Mouse (Mus musculus) gastrocnemius, adult 8-10 months (tissue): ENCODE data around the gene Hnrnph3. TPM values are rescaled to one million over a fixed set of nuclear protein-coding genes. Genes with fewer than 3 reads are reported as not detected.

ENCODE experiments used
- DNase-seq, 2 experiments: peaks; one replicate each; pipeline ENCODE4 v3.0.0; 2022; ENCODE audit warnings: low spot score in 2 of 2
- total RNA-seq, 4 experiments: library from RNA; stranded (reverse); gene quantifications; 2 replicates each; pipeline ENCODE4 v1.2.4; 2022

The Hnrnph3 gene
- total RNA-seq, 4 experiments from 2014 or later: 14.6 to 19.3 (median 17.8) TPM

DNA sequence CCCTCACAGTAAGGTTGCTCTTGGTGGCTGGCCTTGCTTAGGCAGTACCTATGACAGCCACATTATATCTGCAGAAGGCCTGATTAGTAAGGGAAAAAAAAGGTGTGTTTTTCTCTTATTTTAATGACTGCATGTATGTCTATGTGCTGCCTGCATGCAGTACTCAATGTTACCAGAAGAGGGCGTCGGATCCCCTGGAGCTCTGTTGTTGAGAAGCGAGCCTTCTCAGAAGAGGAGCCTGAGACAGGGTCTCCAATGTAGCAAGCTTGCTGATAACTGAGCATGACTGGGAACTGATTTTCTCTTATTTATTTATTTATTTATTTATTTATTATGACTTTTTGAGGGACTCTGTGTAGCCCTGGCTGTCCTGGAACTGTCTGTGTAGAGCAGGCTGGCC, 36.7 kb downstream of the Hnrnph3 start:
- no peak for DNase-seq

DNA sequence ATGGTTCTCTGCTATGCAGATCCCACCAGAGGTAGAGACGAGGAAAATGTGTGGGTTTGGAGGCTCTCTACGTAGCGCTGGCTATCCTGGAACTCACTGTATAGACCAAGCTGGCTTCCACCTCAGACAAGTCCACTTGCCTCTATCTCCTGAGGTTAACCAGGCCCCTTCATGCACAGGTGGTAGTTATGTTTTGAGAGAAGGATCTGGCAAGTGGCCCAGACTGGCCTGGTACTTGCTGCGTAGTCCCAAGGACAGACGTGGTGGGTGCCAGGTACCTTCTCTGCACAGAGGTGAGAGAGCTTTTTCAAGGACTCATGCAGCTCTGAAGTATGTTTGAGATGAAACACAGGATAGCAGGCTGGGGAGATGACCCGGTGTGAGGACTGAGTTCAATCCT, 39.5 kb downstream of the Hnrnph3 start:
- DNase-seq: no peak

DNA sequence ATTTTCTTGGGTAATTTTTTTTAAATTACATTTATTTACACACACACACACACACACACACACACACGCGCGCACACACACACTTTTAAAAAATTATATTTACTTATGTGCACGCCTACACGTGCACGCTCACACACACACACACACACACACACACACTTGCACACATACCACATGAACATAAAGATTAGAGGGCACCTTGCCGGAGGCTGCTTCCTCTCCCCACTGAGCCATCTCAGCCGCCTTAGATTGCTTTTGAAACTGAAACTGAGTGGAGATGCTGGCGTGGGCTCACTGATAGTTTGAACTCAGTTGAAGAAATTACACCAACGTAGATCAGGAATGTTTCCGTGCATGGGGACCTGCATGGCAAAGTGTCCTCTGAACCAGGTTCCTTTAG, 39.9 kb downstream of the Hnrnph3 start:
- no peak for DNase-seq

DNA sequence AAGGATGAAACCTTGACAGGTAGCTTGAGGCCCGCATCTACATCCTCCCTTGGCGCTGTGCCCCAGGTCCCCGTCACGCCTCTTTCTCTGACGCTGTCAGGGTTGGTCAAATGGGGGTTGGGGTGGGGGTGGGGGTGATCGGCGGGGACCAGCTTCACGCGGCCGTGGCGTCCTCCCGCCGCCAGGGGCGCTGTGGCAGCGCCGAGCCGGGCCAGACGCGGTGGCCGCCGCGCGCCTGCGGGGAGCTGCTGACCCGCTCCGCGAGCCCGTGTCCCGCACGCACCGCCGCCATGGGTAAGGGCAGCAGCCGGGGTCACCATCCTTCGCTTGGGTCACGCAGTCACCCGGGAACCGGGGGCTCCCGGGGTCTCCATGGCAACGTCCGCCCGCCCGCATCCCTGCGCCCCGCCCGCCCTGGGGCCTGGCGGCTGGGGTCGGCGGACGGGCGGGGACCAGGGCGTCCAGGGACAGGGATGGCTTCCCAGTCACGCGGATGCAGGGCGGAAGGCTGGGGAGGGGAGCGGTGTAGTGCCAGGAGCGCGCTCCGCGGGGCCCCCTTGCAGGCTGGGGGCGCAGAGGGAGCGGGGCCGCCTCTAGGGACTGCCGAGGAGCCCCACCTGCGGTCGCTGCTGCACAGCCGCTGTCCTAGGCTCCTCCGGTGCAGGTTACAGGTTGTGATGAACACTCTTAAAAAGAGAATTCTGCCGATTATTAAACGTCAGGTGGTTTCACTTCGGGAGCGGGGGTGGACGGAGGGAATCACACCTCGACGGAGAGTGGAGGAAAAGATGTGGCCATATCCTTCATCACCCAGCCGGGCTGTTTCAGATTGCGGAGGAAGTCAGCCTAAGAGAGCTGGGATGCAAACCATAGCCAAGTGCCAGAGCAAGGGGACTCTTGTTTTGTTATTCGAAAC, 43.7 kb downstream of the Hnrnph3 start, which contains the start of gene Rufy2:
TSS of gene Rufy2 (plus strand) at position 185 of the 916 bp plus-strand sequence.
- peak; percentile 64 to 81 for DNase-seq

DNA sequence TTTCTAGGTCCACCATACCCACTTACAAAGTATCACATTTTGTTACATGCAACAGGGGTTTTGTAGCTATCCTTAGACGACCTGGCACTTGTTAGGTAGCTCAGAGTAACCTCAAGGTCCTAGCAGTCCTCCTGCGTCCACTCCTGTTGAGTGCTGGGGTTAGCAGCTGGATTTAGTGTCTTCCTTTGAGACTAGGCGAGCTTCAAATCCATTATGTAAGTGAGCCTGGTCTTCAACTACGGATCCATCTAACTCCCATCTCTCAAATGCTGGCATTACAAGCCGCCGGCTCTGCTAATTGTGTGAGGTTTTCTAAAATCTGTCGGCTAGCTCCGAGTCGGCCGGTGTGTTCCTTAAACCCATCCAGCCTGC, 44.4 kb downstream of the Hnrnph3 start:
- no peak for DNase-seq

DNA sequence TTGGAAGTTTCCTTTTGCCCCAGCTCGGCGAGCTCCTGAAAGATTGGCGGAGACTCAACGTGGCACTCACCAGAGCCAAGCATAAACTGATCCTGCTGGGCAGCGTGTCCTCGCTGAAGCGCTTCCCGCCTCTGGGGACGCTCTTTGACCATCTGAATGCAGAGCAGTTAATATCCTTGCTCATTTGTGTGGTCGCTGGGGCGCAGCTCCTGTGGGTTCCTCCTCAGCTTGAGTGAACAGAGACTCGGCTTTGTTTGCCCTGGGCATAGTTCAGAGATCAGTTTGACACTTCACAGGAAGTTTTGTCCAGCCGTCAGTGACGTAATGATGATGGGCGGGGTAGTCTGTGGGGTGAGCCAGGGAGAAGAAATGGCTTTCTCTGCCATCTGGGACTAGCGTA, 52.2 kb downstream of the Hnrnph3 start:
- no peak for DNase-seq

DNA sequence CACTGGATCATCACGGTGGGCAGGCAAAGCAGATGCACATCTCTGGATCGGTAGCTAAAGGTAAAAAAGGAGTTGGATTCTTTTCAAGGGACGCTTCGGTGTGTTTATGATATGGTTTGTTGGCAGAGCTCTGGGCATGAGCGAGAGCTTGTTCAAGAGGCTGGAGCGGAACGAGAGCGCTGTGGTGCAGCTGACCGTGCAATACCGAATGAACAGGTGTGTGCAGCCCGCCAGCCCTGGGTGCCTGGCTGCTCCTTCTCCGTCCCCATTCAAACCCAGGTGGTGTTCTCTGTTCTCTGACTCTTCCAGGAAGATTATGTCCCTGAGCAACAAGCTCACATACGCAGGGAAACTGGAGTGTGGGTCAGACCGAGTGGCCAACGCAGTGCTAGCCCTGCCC, 57.7 kb downstream of the Hnrnph3 start:
- no peak for DNase-seq

DNA sequence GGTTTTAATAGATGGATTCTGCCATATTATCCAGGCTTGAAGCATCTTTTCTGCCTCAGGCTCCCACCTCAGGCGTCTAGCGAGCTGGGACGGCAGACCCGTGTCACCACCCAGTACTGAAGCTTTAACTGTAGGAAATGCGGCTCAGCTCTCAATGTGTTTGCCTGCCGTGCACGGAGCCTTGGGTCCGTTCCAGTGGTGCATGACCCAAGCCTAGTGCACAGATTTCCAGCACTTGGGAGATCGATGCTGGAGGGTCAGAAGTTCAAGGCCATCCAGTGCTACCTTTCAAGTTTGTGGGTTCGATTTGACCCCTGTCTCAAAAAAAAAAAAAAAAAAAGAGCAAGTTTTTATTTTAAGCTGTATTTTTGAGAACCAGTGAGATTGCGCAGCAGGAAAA, 58.2 kb downstream of the Hnrnph3 start:
- DNase-seq: no peak

Other genes with a start within 250 kb of the Hnrnph3 start
- 10 to 100 TPM; 18.3 to 22.5 (median 21.9) TPM for gene Ccar1, start 231.9 kb downstream of the Hnrnph3 start, total RNA-seq
- 1 to 10 TPM; 1.6 to 3.1 (median 1.7) TPM for gene Tet1, start 115.2 kb downstream of the Hnrnph3 start, total RNA-seq
- 10 to 100 TPM; 18.1 to 24.1 (median 22.0) TPM for gene Slc25a16, start 103.6 kb downstream of the Hnrnph3 start, total RNA-seq
- gene Dna2, start 77.2 kb downstream of the Hnrnph3 start, total RNA-seq: under 1 TPM; 0.16 to 0.34 (median 0.27) TPM
- 1 to 10 TPM; 3.8 to 5.0 (median 4.4) TPM for gene Rufy2, start 44.0 kb downstream of the Hnrnph3 start, total RNA-seq
- 1 to 10 TPM; 2.0 to 3.5 (median 2.6) TPM for gene Pbld2, start 98 bp upstream of the Hnrnph3 start, total RNA-seq
- gene Pbld1, start 35.9 kb upstream of the Hnrnph3 start, total RNA-seq: under 1 TPM; 0.36 to 0.99 (median 0.47) TPM
- under 1 TPM in 1 of 4 experiments, not detected in 3; 0.46 TPM for gene Atoh7, start 75.4 kb upstream of the Hnrnph3 start, total RNA-seq
- 100 to 1,000 TPM; 285 to 333 (median 306) TPM for gene Mypn, start 179.7 kb upstream of the Hnrnph3 start, total RNA-seq
- gene Herc4, start 219.6 kb upstream of the Hnrnph3 start, total RNA-seq: 10 to 100 TPM; 20.7 to 23.3 (median 21.2) TPM